Mouse (Mus musculus) Patski (cell line): ENCODE data around the gene Pcgf5. TPM values are rescaled to one million over a fixed set of nuclear protein-coding genes. Genes with fewer than 3 reads are reported as not detected.

Source experiments
- ATAC-seq: fragments of 100-300 bp; one replicate; pipeline ENCODE4 v1.8.0; 2021
- CTCF ChIA-PET: fragments of 350-600 bp; sonication (Branson Sonifier 250); formaldehyde crosslinking; loops from one replicate; lab custom pipeline; 2022; ENCODE audit warnings: inconsistent platforms; lab: Charles Lee
- POLR2A ChIA-PET: fragments of 350-600 bp; sonication (Branson Sonifier 250); formaldehyde crosslinking; loops from one replicate; lab custom pipeline; 2022; ENCODE audit warnings: antibody characterized with exemption, inconsistent platforms; lab: Charles Lee
- DNase-seq: peaks from one replicate; pipeline ENCODE4 v3.0.0-alpha.2; 2011; ENCODE audit warnings: low read depth, low spot score
- H3K27me3 ChIP-seq: fragments of 371-371 bp; one replicate; pipeline ENCODE4 v1.5.1; 2021
- CTCF ChIP-seq: fragments of 100-300 bp; IDR thresholded peaks from one replicate; pipeline ENCODE4 v1.5.1; 2021
- in situ Hi-C: fragments of 300-500 bp; cut with MboI; formaldehyde crosslinking; loops from 3 replicates; pipeline ENCODE4 v1.11.1; 2018; ENCODE audit warnings: low pct_unique_long_range_greater_than_20kb, mixed read lengths
- polyA plus RNA-seq: library from polyadenylated mRNA; unstranded; gene quantifications from one replicate; pipeline ENCODE4 v1.2.3, GENCODE M21; 2021

Pcgf5 gene
- polyA plus RNA-seq, 1 experiment from 2014 or later, result 13.3 TPM

DNA sequence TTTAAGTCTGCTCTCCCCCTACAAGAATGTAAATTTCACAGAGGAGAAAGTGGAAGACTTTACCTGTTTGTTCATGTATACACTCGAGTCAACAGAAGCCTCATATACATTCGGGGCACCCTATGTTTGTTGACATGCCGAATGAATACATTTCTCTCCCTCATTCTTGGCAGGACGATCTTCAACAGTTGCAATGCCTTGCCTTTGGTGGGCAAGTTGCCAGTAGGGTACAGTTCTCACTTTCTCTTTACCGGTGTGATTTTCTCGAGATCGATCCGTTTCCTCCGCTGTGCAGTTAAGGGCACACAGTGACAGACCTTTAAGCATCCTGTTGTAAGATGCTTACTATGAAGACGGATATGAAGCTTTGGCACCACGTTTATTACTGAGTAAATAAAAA, 2.1 kb downstream of the Pcgf5 start:
- ChIA-PET POLR2A (no interaction called here), CTCF (interaction anchor here (1.1 to 1.6 kb wide), 3 partner anchors 12 to 76 kb away, joined by 3 to 4 read pairs (median 3); no protein-coding TSS in a partner anchor)
- in situ Hi-C loops, result no loop called here
- no peak for DNase-seq
- H3K27me3 ChIP-seq, result peaks cover 13% of the 10 kb centered on the region
- TF ChIP-seq CTCF, result no peak
- ATAC-seq, result no peak

DNA sequence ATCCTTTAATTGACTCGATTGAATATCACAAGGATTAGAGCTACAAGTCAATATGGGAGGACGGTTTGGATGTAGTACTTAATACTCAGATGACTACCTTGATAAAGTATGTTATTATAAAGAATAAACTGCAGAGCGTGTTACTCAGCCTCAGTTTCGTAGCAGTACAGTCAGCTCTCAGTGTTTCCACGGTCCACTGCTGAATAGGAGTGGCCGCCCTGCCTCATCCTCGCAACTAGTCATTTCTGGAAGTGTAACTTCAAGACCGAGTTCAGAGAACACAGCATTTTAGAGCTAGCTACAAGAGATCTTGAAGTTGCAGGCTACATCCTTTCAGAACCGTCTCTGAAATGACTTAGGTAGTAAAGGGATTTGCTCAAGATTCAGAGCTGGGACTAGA, 2.8 kb downstream of the Pcgf5 start:
- no peak for DNase-seq
- no peak for ATAC-seq
- ChIA-PET POLR2A (no interaction called here), CTCF (interaction anchor here (1.1 to 1.6 kb wide), 3 partner anchors 12 to 76 kb away, joined by 3 to 4 read pairs (median 3); no protein-coding TSS in a partner anchor)
- in situ Hi-C loops, result no loop called here
- peaks cover 8% of the 10 kb centered on the region for H3K27me3 ChIP-seq
- TF ChIP-seq CTCF, result no peak

DNA sequence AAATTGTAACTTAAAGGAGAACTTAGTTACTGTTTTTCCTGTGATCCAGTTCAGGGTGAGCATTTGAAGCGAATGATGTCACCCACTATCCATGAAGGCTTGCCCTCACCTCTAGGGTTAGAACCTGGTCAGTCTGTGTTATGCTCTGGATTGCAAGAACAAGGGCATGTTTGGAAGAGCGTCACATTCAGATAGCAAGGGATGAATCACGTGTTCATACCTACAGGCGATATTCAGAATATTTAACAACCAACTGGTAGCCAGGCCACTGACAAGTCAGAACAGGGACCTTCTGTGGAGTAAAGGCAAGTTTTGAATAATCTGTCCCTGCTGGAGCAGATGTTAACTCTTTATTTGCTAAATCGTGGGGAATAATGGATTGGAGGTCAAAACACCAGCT, 14.4 kb downstream of the Pcgf5 start:
- in situ Hi-C loops, result no loop called here
- ChIA-PET POLR2A (no interaction called here), CTCF (interaction anchor here (1.5 kb wide), 1 partner anchor 100 kb away, joined by 3 read pairs; no protein-coding TSS in a partner anchor)
- ATAC-seq (no peak), DNase-seq (no peak)
- TF ChIP-seq CTCF, result no peak
- no peaks in the 10 kb centered on the region for H3K27me3 ChIP-seq

DNA sequence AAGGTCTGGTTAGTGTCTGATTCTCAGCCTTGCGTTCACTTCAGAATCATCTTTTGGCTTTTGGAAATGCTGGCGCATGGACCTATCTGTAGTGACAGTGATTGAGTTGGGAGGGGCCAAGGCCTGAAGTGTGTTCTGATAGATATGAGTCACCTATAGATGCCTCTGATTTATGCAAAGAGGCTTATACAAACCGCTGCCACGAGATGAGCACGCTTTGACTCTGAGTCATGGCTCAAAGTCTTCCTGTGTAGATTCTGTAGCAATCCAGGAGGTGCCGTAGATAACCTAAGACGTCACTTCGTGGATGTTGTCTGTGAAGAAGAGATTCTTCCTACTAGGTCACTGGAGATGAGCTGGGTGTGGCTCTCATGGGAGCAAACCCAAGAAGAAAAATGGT, 16.6 kb downstream of the Pcgf5 start:
- no peak for TF ChIP-seq CTCF
- DNase-seq, result no peak
- H3K27me3 ChIP-seq, result no peaks in the 10 kb centered on the region
- ChIA-PET POLR2A (no interaction called here), CTCF (no interaction called here)
- ATAC-seq, result no peak
- in situ Hi-C loops, result no loop called here

DNA sequence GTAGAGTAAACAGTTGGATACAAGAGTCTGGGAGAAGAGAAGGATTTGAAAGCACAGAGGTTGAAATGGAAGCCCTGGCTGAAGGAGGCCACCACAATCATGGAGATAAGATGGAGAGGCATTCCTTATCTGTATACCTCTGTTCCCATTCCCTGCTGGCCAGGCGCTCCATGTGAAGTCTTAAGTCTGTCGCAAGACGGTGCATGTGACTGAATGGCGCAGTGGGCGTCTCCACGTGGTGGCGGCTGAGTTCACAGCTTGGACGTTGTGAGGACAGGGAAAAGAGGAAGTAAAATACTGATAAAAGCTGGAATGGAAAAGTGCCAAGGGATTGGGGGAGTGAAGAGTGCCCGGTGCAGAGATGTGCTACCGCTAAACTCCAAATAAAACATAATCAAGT, 23.4 kb downstream of the Pcgf5 start:
- POLR2A ChIA-PET, result no interaction called here
- DNase-seq (no peak), ATAC-seq (no peak)
- TF ChIP-seq CTCF, result no peak
- CTCF ChIA-PET, result no interaction called here
- no peaks in the 10 kb centered on the region for H3K27me3 ChIP-seq
- in situ Hi-C loops, result no loop called here

DNA sequence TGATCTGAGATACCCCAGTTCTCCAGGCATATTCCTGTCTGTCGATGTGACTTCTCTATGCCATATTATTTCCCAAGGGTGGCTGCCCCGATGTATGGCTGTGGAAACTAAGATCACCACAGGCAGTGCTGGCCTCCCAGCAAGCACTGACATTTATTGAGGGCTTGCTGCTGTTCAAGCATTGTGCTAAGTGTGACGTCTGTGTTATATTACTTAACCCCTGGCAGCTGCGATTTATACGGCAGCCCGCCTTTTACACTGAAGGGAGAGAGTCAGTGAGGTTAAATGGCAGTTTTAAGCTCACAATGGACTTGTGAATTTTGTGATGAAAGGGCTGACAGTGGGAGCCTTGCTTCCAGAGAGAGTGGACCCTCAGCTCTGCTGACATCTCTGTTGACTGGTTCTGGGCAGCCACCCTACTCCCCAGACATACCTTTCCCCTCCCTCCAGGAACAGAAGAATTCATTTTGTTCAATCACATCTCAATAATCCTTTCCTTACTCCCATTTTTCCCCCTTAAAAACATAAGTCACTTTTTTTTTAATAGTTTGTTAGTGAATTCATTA, 25.0 kb downstream of the Pcgf5 start:
- TF ChIP-seq CTCF, result no peak
- in situ Hi-C loops, result no loop called here
- no peaks in the 10 kb centered on the region for H3K27me3 ChIP-seq
- ATAC-seq, result no peak
- ChIA-PET POLR2A (no interaction called here), CTCF (interaction anchor here (1.0 kb wide), 1 partner anchor 20 kb away, joined by 3 read pairs; no protein-coding TSS in a partner anchor)
- DNase-seq, result no peak

DNA sequence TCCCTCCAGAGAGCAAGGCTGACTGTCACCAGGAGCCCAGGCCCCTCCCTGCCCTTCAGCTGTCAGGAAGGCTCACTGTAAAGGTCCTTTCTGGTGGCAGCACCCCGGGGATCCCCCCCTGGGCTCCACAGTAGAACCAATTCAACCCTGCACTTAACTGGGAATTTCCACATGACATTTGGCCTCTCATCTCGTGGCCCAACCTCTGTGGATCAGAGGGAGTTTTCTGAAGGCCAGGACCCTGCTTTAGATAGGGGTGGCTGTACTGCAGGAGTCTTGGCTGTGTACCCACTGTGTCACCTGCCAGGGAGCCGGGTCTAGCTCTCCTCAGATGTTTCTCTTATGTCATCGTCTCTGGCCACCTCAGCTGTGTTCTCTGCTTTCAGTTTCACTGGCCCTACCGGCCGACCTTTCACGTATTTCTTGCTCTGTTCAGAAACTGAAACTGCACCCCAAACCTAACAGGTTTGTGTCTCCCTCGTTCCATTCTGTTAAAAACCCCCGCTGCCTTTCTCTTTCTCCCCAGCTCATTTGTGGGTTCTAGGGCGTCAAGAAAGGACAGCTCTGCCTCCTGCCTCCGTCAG, 27.2 kb downstream of the Pcgf5 start:
- TF ChIP-seq CTCF, result no peak
- DNase-seq (no peak), ATAC-seq (no peak)
- in situ Hi-C loops, result no loop called here
- ChIA-PET POLR2A (no interaction called here), CTCF (interaction anchor here (1.1 kb wide), 1 partner anchor 9 kb away, joined by 3 read pairs; no protein-coding TSS in a partner anchor)
- no peaks in the 10 kb centered on the region for H3K27me3 ChIP-seq

DNA sequence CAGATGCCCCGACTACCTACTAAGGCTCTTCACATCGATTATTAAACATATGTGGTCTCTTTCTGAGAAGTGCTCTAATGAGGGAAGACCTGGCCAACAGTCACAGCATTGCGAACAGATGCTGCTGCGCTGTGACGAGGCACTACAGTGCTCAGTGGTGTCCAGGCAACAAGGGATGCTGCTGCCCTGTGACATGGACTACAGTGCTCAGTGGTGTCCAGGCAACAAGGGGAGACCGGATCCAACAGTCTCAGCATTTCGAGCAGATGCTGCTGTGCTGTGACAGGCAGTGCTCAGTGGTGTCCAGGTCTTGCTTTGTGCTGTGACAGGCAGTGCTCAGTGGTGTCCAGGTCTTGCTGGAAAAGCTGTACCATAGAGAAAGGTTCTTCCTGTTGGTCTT, 29.6 kb downstream of the Pcgf5 start:
- TF ChIP-seq CTCF, result no peak
- no peaks in the 10 kb centered on the region for H3K27me3 ChIP-seq
- DNase-seq, result no peak
- ChIA-PET POLR2A (interaction anchor here (0.7 kb wide), 1 partner anchor 194 kb away, joined by 3 read pairs; no protein-coding TSS in a partner anchor), CTCF (no interaction called here)
- in situ Hi-C loops, result no loop called here
- ATAC-seq, result no peak

DNA sequence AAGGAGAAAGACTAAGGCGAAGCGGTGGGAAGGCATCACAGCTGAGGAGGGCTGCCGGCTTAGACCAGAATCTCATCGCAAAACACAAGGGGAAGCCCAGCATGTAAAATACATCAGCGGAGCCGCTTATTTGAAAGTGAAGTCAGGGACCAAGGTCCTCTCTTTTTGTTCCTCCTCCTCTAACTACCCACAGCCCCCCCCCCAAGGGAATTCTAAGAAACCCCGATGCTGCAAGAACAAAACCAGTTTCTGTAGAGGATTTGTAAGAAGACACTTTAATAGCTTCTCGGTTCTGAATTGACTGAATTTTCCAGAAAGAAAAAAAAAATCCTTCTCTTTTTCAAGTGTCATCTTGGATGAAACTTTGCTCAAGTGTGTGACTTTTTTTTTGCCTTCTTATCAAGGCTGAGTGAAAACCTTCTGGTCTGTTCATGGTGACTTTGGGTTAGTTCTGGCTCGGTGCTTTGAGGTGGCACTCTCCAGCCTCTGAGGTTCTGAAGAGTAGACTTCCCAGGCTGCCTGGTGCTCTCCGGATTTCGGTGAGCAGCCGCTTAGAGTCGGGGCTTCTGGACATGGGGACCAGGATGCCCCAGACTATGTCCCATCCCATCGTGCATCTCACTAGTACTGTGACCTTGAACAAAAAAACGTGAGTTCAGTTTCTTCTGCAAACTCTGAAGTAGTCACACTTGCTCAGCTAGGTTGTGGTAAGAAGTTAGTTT, 30.6 kb downstream of the Pcgf5 start:
- no peak for TF ChIP-seq CTCF
- in situ Hi-C loops, result no loop called here
- CTCF ChIA-PET, result interaction anchor here (0.9 kb wide), 1 partner anchor 34 kb away, joined by 3 read pairs; no protein-coding TSS in a partner anchor
- no peaks in the 10 kb centered on the region for H3K27me3 ChIP-seq
- DNase-seq (no peak), ATAC-seq (no peak)
- POLR2A ChIA-PET, result interaction anchor here (0.7 kb wide), 1 partner anchor 195 kb away, joined by 3 read pairs; no protein-coding TSS in a partner anchor

DNA sequence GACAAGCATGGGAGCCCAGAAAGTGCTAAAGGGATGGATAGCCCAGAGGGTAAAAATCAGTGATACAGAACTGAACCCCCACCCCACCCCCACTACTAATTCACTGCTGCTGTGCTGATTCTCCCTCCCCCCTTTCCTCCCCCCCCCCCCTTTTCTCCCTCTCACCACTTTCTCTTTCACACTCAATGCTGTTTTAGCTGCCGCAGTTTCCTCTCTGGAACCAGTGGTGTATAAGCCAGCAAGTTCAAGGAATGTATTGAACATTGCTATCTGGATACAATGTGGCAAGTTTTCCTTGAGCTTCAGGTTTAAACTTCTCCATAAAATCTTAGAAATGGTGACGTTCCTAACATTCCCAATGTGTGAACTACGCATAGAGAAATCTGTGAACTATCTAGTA, 34.8 kb downstream of the Pcgf5 start:
- CTCF ChIA-PET, result interaction anchor here (1.1 kb wide), 1 partner anchor 10 kb away, joined by 5 read pairs; no protein-coding TSS in a partner anchor
- ATAC-seq (no peak), DNase-seq (no peak)
- in situ Hi-C loops, result no loop called here
- POLR2A ChIA-PET, result interaction anchor here (1.0 to 1.5 kb wide), 2 partner anchors 9 to 21 kb away, joined by 3 to 4 read pairs; no protein-coding TSS in a partner anchor
- H3K27me3 ChIP-seq, result no peaks in the 10 kb centered on the region
- no peak for TF ChIP-seq CTCF

DNA sequence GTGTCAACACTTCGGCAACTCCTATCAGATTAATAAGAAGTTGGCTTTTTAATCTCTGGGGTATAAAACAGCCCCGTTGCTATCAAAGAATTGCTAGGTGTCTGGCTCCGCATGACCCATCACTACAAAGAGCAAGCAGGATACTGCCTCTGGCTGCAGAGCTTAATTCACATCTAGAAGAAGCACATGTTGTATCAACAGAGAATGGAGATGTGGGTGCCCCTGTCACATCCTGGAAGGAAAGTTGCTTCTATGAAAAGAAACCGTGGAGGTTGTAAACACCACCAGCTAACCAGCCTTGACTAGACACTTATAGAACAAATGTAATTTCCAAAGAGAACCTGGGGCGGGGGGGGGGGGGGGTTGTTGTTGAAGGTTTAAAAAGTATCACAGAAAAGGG, 35.9 kb downstream of the Pcgf5 start:
- DNase-seq, result no peak
- ATAC-seq, result no peak
- H3K27me3 ChIP-seq, result no peaks in the 10 kb centered on the region
- no peak for TF ChIP-seq CTCF
- CTCF ChIA-PET, result interaction anchor here (0.9 kb wide), 1 partner anchor 9 kb away, joined by 3 read pairs; no protein-coding TSS in a partner anchor
- in situ Hi-C loops, result no loop called here
- POLR2A ChIA-PET, result interaction anchor here (0.6 to 1.0 kb wide), 3 partner anchors 20 to 59 kb away, joined by 3 to 6 read pairs (median 3); no protein-coding TSS in a partner anchor
